Mouse (Mus musculus) forebrain, embryonic 15.5 days (tissue): ENCODE data around the gene Cdc42ep1. TPM values are rescaled to one million over a fixed set of nuclear protein-coding genes. Genes with fewer than 3 reads are reported as not detected.

Experiments
- ATAC-seq: fragments of 200-750 bp; cut with Nextera tagmentation; replicated peaks from 2 replicates; pipeline ENCODE4 v1.8.0; 2017; ENCODE audit warnings: mild to moderate bottlenecking, moderate TSS enrichment, moderate library complexity
- H3K27ac ChIP-seq: fragments of 300-500 bp; sonication (generic); replicated peaks from 2 replicates; pipeline ENCODE4 v1.5.1; 2015; ENCODE audit warnings: mild to moderate bottlenecking, inconsistent platforms
- H3K27me3 ChIP-seq: fragments of 300-500 bp; sonication (generic); 2 replicates; pipeline ENCODE4 v1.6.1; 2015; ENCODE audit warnings: inconsistent platforms
- H3K36me3 ChIP-seq: fragments of 300-500 bp; sonication (generic); 2 replicates; pipeline ENCODE4 v1.6.1; 2015; ENCODE audit warnings: mild to moderate bottlenecking, inconsistent platforms
- H3K4me1 ChIP-seq: fragments of 300-500 bp; sonication (generic); 2 replicates; pipeline ENCODE4 v1.6.1; 2015; ENCODE audit warnings: inconsistent platforms
- H3K4me2 ChIP-seq: fragments of 300-500 bp; sonication (generic); replicated peaks from 2 replicates; pipeline ENCODE4 v1.6.1; 2015; ENCODE audit warnings: mild to moderate bottlenecking, inconsistent platforms
- H3K4me3 ChIP-seq: fragments of 300-500 bp; sonication (generic); 2 replicates; pipeline ENCODE4 v1.5.1; 2015; ENCODE audit warnings: mild to moderate bottlenecking, inconsistent platforms
- H3K9ac ChIP-seq: fragments of 300-500 bp; sonication (generic); replicated peaks from 2 replicates; pipeline ENCODE4 v1.6.1; 2015; ENCODE audit warnings: mild to moderate bottlenecking, inconsistent platforms
- H3K9me3 ChIP-seq: fragments of 300-500 bp; sonication (generic); 2 replicates; pipeline ENCODE4 v1.6.1; 2016; ENCODE audit warnings: inconsistent platforms
- WGBS: fragments of 180-500 bp; shearing (Covaris S2); methylation state at CpG from one replicate; pipeline ENCODE4 v1.1.7; 2015; ENCODE audit warnings: mixed read lengths; 5-methylcytosine and 5-hydroxymethylcytosine counted together
- polyA plus RNA-seq: library from polyadenylated mRNA; unstranded; fragments of >200 nt; fragmentation: Nextera tagmentation; extraction: Ambion mirVana; gene quantifications from 2 replicates; pipeline ENCODE4 v1.2.1, GENCODE M21; 2015

Gene Cdc42ep1
- polyA plus RNA-seq, 1 experiment from 2014 or later = 9.0 TPM

- Histone ChIP-seq H3K27ac (no peak within 1 kb of the TSS), H3K9me3 (no peaks in the 10 kb centered on the region), H3K36me3 (no peaks in the 10 kb centered on the region), H3K4me2 (no peak within 1 kb of the TSS), H3K9ac (no peak within 1 kb of the TSS), H3K27me3 (no peaks in the 10 kb centered on the region), H3K4me3 (no peak within 1 kb of the TSS), H3K4me1 (no peaks in the 10 kb centered on the region)
- 82% methylated on average over 8 of the region's 8 CpGs for WGBS
- ATAC-seq = no peak
Measured at GRCm38 (mm10) chr15:78855303-78855965, 13.0 kb downstream of the Cdc42ep1 start, which contains the start of gene Lgals2. Gene Lgals2 (minus strand): TSS chr15:78855529.

GRCm38 (mm10) chr15:78857009-78857408 is 14.6 kb downstream of the Cdc42ep1 start:
- H3K4me2 ChIP-seq = no peak overlapping the region
- no peaks in the 10 kb centered on the region for H3K4me1 ChIP-seq
- no peaks in the 10 kb centered on the region for H3K27me3 ChIP-seq
- H3K36me3 ChIP-seq = no peaks in the 10 kb centered on the region
- H3K9me3 ChIP-seq = no peaks in the 10 kb centered on the region
- H3K4me3 ChIP-seq = no peak overlapping the region
- WGBS = 66% methylated on average over 7 of the region's 7 CpGs
- no peak overlapping the region for H3K27ac ChIP-seq
- H3K9ac ChIP-seq = no peak overlapping the region
- ATAC-seq = no peak

GRCm38 (mm10) chr15:78859311-78859710 is 16.9 kb downstream of the Cdc42ep1 start:
- Histone ChIP-seq H3K4me1 (no peaks in the 10 kb centered on the region), H3K4me2 (no peak overlapping the region), H3K27me3 (no peaks in the 10 kb centered on the region), H3K27ac (no peak overlapping the region), H3K4me3 (no peak overlapping the region), H3K9ac (no peak overlapping the region), H3K9me3 (no peaks in the 10 kb centered on the region), H3K36me3 (no peaks in the 10 kb centered on the region)
- no peak for ATAC-seq
- WGBS = 85% methylated on average over 4 of the region's 4 CpGs

DNA sequence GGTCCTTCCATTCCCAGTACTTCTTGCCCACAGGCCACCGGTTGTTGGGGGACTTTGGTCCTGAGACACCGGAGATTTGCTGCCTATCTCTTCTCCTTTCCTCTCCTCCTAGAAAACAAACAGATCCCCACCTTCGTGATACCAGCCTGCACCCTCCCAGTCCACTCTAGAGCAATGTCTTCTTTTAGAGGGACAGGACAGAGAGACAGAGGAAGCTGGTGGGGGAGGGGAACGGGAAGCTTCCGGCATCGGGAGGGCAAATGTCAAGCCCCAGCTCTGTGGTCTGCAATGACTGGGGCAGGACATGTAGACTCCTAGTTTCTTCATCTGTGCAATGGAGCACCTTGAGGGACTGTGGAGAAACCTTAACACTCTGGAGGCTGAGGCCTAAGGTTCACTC is 17.3 kb downstream of the Cdc42ep1 start:
- no peak overlapping the region for H3K27ac ChIP-seq
- no peak overlapping the region for H3K4me2 ChIP-seq
- H3K4me3 ChIP-seq = no peak overlapping the region
- H3K9ac ChIP-seq = no peak overlapping the region
- H3K4me1 ChIP-seq = no peaks in the 10 kb centered on the region
- no peak for ATAC-seq
- WGBS = 83% methylated on average over 6 of the region's 6 CpGs
- H3K27me3 ChIP-seq = no peaks in the 10 kb centered on the region
- H3K9me3 ChIP-seq = no peaks in the 10 kb centered on the region
- no peaks in the 10 kb centered on the region for H3K36me3 ChIP-seq

- no peak overlapping the region for H3K27ac ChIP-seq
- H3K27me3 ChIP-seq = no peaks in the 10 kb centered on the region
- no peaks in the 10 kb centered on the region for H3K9me3 ChIP-seq
- H3K4me2 ChIP-seq = no peak overlapping the region
- no peaks in the 10 kb centered on the region for H3K36me3 ChIP-seq
- no peak for ATAC-seq
- WGBS = 90% methylated on average over 5 of the region's 5 CpGs
- no peak overlapping the region for H3K9ac ChIP-seq
- no peaks in the 10 kb centered on the region for H3K4me1 ChIP-seq
- H3K4me3 ChIP-seq = no peak overlapping the region
Measured at GRCm38 (mm10) chr15:78862280-78862679, 19.9 kb downstream of the Cdc42ep1 start.

DNA sequence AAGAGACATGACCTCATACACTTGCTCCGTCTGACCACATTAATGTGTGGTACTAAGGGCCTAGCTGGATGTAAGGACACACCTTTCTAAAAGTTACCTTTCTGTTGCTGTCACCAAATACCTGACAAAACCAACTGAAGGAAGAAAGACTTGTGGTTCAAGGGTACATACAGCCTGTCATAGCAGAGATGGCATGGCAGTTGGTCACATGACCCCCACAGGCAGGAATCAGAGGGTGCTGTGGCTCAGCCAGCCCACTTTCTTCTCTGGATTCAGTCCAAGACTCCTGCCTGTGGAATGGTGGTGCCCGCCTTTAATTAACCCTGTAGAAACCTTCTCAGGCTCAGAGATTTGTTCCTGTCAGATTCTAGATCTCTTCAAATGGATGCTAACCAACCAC is 20.7 kb downstream of the Cdc42ep1 start:
- H3K27ac ChIP-seq = no peak overlapping the region
- H3K4me2 ChIP-seq = no peak overlapping the region
- no peak for ATAC-seq
- H3K4me3 ChIP-seq = no peak overlapping the region
- H3K27me3 ChIP-seq = no peaks in the 10 kb centered on the region
- no peaks in the 10 kb centered on the region for H3K4me1 ChIP-seq
- no peaks in the 10 kb centered on the region for H3K9me3 ChIP-seq
- 45% methylated on average over 2 of the region's 2 CpGs for WGBS
- H3K9ac ChIP-seq = no peak overlapping the region
- H3K36me3 ChIP-seq = no peaks in the 10 kb centered on the region

DNA sequence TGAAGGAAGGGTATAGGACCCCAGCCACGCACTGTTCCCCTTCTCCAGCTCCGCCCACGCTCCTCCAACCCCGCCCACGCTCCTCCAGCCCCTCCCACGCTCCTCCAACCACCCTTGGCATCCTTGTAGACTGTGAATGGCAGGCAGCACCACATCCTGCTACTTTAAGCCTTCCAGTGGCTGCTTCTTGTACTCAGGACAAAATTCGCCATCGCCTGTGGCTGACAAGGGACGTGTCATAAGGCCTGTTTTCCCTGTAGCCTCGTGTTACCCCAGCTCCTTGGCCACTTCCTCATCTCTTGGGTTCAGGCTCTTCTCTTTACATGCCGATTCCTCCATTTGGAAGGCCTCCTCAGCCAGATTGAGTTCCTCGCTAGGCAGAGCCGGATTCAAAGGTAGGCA is 21.4 kb downstream of the Cdc42ep1 start:
- Histone ChIP-seq H3K4me1 (peaks cover 5% of the 10 kb centered on the region; the same call in 1 of the 2 replicates), H3K9ac (no peak overlapping the region), H3K27ac (no peak overlapping the region), H3K4me2 (no peak overlapping the region), H3K9me3 (no peaks in the 10 kb centered on the region), H3K36me3 (no peaks in the 10 kb centered on the region), H3K27me3 (no peaks in the 10 kb centered on the region), H3K4me3 (no peak overlapping the region)
- 46% methylated on average over 13 of the region's 13 CpGs for WGBS
- ATAC-seq = no peak

DNA sequence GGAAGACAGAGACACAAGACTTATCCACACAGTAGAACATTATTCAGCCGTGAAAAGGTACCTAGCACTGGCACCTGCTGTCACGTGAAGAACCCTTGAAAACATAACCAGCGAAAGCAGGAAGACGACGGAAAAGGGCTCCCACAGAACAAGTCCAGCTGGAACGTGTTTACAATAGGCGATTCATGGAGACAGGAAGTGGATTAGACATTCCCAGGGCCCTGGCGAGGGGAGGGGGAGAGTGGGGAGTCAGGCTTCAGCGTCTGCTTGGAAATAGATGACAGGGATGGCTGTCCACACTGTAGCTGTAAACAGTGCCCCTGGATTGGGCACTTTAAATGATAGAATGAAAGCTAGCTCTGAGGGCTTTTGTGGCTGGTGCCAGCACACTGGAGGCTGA is 26.0 kb downstream of the Cdc42ep1 start:
- H3K27me3 ChIP-seq = no peaks in the 10 kb centered on the region
- H3K4me3 ChIP-seq = no peak overlapping the region
- ATAC-seq = peak; percentile 90
- H3K4me2 ChIP-seq = no peak overlapping the region
- no peaks in the 10 kb centered on the region for H3K36me3 ChIP-seq
- H3K9me3 ChIP-seq = no peaks in the 10 kb centered on the region
- H3K9ac ChIP-seq = no peak overlapping the region; the same call in 1 of the 2 replicates
- peak overlapping the region; percentile 73 for H3K27ac ChIP-seq
- peaks cover 8% of the 10 kb centered on the region; the same call in 1 of the 2 replicates for H3K4me1 ChIP-seq
- WGBS = 9% methylated on average over 9 of the region's 9 CpGs

DNA sequence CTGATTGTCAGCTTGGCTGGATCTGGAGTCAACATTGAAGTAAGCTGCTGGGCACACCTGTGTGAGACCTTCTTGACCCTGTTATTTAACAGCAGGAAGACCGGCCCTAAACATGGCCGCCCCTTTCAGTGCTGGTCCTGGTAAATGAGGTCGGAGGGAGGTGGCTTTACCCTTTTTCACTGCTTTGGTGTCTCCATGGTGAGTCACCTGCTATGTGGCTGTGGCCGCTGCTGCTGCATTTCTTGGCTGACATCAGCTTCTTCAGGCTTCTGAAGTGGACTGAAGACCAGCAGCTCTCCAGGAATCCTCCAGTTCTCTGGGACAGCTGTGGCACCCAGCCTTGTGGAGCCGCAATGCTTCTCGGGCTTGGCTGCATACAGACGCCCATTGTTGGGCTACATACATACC is 26.4 kb downstream of the Cdc42ep1 start:
- WGBS = 35% methylated on average over 7 of the region's 7 CpGs
- H3K4me2 ChIP-seq = no peak overlapping the region

DNA sequence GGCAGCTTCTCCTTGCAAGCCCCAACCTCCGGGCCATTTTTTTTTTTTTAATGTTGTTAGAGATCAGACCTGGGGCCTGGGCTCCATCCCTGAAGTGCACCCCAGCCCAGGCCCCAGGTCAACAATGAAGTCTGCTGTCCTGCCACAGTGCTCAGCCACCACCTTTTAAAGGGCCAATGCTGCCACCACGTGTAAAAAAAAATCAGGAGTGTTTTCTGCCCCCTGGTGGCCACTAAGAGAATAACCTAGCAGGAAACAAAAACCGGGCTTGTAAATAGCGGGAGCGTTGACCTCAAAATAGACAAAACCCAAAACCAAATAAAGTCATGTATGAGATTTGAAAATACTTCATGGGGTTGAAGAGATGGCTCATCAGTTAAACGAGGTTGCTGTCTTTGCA is 27.4 kb downstream of the Cdc42ep1 start:
- H3K9me3 ChIP-seq = no peaks in the 10 kb centered on the region
- no peak overlapping the region for H3K9ac ChIP-seq
- 23% methylated on average over 6 of the region's 6 CpGs for WGBS
- no peaks in the 10 kb centered on the region for H3K36me3 ChIP-seq
- H3K4me2 ChIP-seq = no peak overlapping the region
- no peak overlapping the region for H3K4me3 ChIP-seq
- no peaks in the 10 kb centered on the region for H3K27me3 ChIP-seq
- peaks cover 15% of the 10 kb centered on the region; the same call in 1 of the 2 replicates for H3K4me1 ChIP-seq
- ATAC-seq = no peak
- H3K27ac ChIP-seq = no peak overlapping the region

More for the DNA sequence above, 26.4 kb downstream of the Cdc42ep1 start:
- H3K9ac ChIP-seq = no peak overlapping the region; the same call in 1 of the 2 replicates
- H3K9me3 ChIP-seq = no peaks in the 10 kb centered on the region
- H3K36me3 ChIP-seq = no peaks in the 10 kb centered on the region
- no peak overlapping the region for H3K4me3 ChIP-seq
- peak overlapping the region; percentile 73 for H3K27ac ChIP-seq
- H3K4me1 ChIP-seq = peaks cover 12% of the 10 kb centered on the region; the same call in 1 of the 2 replicates
- peak; percentile 73 for ATAC-seq
- H3K27me3 ChIP-seq = no peaks in the 10 kb centered on the region

DNA sequence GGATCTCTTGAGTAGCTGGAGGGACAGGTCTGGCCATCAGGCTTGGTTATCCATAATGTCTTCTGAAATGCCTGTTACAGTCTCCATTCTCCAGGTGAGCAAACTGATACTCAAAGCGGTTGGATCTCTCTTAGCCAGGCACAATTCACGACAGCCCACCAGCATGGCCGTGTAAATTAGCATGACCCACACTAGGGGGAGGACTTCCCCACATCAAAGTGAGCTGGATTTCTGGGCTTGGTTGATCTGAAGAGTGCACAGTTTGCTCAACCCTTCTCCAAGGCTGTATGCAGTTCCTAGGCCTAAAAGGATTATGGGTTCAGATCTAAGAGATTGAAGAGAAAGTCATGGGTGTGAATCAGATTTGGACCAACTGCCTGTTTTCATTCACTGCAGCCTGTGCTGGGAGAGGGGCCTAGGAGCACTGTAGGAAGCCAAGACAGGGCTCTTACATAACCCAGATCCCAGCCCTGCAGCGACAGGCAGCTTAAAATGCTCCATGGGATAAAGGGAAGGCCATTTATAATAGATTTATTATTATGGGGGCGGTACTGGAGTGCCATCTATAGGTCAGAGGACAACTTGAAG is 29.7 kb downstream of the Cdc42ep1 start:
- 62% methylated on average over 5 of the region's 5 CpGs for WGBS

GRCm38 (mm10) chr15:78873803-78874435 is 31.5 kb downstream of the Cdc42ep1 start:
- H3K9ac ChIP-seq = no peak overlapping the region; the same call in 1 of the 2 replicates
- no peak overlapping the region for H3K4me2 ChIP-seq
- no peak for ATAC-seq
- 37% methylated on average over 13 of the region's 13 CpGs for WGBS
- H3K4me3 ChIP-seq = no peak overlapping the region
- H3K4me1 ChIP-seq = peaks cover 30% of the 10 kb centered on the region
- H3K36me3 ChIP-seq = no peaks in the 10 kb centered on the region
- H3K9me3 ChIP-seq = no peaks in the 10 kb centered on the region
- H3K27ac ChIP-seq = peak overlapping the region; percentile 84
- H3K27me3 ChIP-seq = no peaks in the 10 kb centered on the region

More for the DNA sequence above, 29.7 kb downstream of the Cdc42ep1 start:
- no peak for ATAC-seq
- H3K36me3 ChIP-seq = no peaks in the 10 kb centered on the region
- no peaks in the 10 kb centered on the region for H3K27me3 ChIP-seq
- no peaks in the 10 kb centered on the region for H3K9me3 ChIP-seq
- H3K4me1 ChIP-seq = peaks cover 28% of the 10 kb centered on the region
- no peak overlapping the region for H3K9ac ChIP-seq
- no peak overlapping the region for H3K27ac ChIP-seq
- no peak overlapping the region for H3K4me2 ChIP-seq
- H3K4me3 ChIP-seq = no peak overlapping the region
